10 mouse cellular contexts compared by ENCODE assay signal in genomic region chr16:25061631-25062030, GRCm38 (mm10).
DNase-seq lines count a peak whose midpoint lies in the region; TF ChIP-seq lines count a peak whose summit lies in the region.
"Had no signal": no experiment of that assay in that cellular context is flagged by ENCODE, and none has a peak within 500 bp of the region (broad histone marks: within the 10 kb centered on the region; RNA-seq: fewer than 3 reads in every experiment).

No protein-coding gene starts in this region.

- DNase-seq in gastrocnemius, adult 2 months: peak; percentile 78
- no peak for DNase-seq in gastrocnemius, postnatal 10 days
- peak; percentile 62 for DNase-seq in ovary, adult 18-20 months (ENCODE audit: low spot score)
- no peak for DNase-seq in ovary, postnatal 10 days (ENCODE audit: low spot score)
- DNase-seq in adrenal gland, postnatal 25 days: peak; percentile 74
- DNase-seq in right cerebral cortex, postnatal 36 days (ENCODE audit: low spot score in 2 of 2): no peak
- DNase-seq in kidney, adult 11 months: no peak
- DNase-seq: kidney, adult 8-10 months; liver had no signal

- TF ChIP-seq CTCF in gastrocnemius, adult 2 months (IDR thresholded peaks at IDR 0.05): no peak

- peak overlapping the region; percentile 98 for H3K27ac ChIP-seq in gastrocnemius, adult 2 months
- H3K27ac ChIP-seq: midbrain, embryonic 10.5 days had no signal

- intact Hi-C loops in gastrocnemius, adult 2 months (cut with DNase I): loop anchor here (5.0 to 10.0 kb wide), 6 partner anchors 269 to 867 kb away; no protein-coding TSS in a partner anchor

- H3K4me3 ChIP-seq in gastrocnemius, adult 2 months: no peak overlapping the region; the same call in 1 of the 2 replicates
- H3K4me3 ChIP-seq: midbrain, embryonic 10.5 days had no signal

Comparison
In these comparisons a context has a peak if more than half of its experiments do, and no peak if none do; other contexts are left out.
1. DNase-seq: peak in gastrocnemius, adult 2 months (single experiment), ovary, adult 18-20 months (single experiment) and adrenal gland, postnatal 25 days (single experiment); none in gastrocnemius, postnatal 10 days (single experiment), ovary, postnatal 10 days (single experiment), right cerebral cortex, postnatal 36 days (0 of 2) and kidney, adult 11 months (single experiment).